Comparison of ENCODE assay signal across 9 mouse cellular contexts in the genomic region with DNA sequence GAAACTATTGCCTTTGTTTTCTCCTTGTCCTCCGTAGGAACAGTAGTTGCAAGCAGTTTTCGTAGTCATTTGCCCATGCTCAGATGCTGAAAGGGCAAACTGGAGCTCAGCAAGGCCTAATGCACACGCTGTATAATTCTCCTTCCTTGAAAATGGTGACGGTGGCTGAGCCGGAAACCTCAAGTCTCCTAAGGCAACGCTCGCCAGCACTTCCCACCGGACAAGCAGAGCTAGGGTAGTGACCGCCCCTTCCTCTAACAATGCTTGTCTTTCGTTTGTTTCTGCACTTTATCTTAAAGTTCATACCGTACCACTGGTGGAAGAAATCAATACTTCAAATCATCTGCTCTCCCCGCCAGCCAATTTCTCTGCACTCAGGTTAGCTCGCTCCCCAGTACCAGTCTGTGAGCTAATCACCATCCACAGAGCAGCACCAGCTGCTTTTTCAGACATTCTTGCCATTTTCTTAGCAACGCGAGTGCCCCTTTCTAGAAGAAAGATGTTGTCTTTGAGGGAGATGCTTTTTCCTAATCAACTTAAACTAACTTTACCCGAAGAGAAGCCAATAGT.
DNase-seq lines count a peak whose midpoint lies in the region; ATAC-seq lines count a peak whose summit lies in the region.
"Had no signal": no experiment of that assay in that cellular context is flagged by ENCODE, and none has a peak within 500 bp of the region (broad histone marks: within the 10 kb centered on the region; RNA-seq: fewer than 3 reads in every experiment).

No protein-coding gene starts in this region.

- H3K27me3 ChIP-seq in heart, embryonic 13.5 days (replicated peaks) = peaks cover 61% of the 10 kb centered on the region
- peaks cover 60% of the 10 kb centered on the region for H3K27me3 ChIP-seq in embryonic facial prominence, embryonic 12.5 days
- H3K27me3 ChIP-seq in intestine, embryonic 16.5 days (replicated peaks; ENCODE audit: control insufficient read depth, insufficient read depth, low read length) = peaks cover 30% of the 10 kb centered on the region
- H3K27me3 ChIP-seq in neural tube, embryonic 11.5 days (ENCODE audit: control insufficient read depth, insufficient read depth, low read length) = peaks cover 22% of the 10 kb centered on the region
- H3K27me3 ChIP-seq: CH12.LX had no signal

- no peak overlapping the region for H3K27ac ChIP-seq in heart, embryonic 13.5 days (replicated peaks)
- no peak overlapping the region for H3K27ac ChIP-seq in embryonic facial prominence, embryonic 12.5 days
- H3K27ac ChIP-seq in intestine, embryonic 16.5 days (ENCODE audit: low read length) = no peak overlapping the region
- H3K27ac ChIP-seq in neural tube, embryonic 11.5 days (ENCODE audit: low read depth, low read length) = no peak overlapping the region

- peak overlapping the region; percentile 85 for H3K9ac ChIP-seq in heart, embryonic 13.5 days
- H3K9ac ChIP-seq in embryonic facial prominence, embryonic 12.5 days = no peak overlapping the region
- H3K9ac ChIP-seq in intestine, embryonic 16.5 days (ENCODE audit: low read depth, low read length) = no peak overlapping the region
- H3K9ac ChIP-seq in neural tube, embryonic 11.5 days (ENCODE audit: low read length) = no peak overlapping the region

- H3K4me3 ChIP-seq in heart, embryonic 13.5 days = peak overlapping the region; percentile 87
- peak overlapping the region; percentile 72; the same call in 1 of the 2 replicates for H3K4me3 ChIP-seq in embryonic facial prominence, embryonic 12.5 days
- peak overlapping the region; percentile 64; the same call in 1 of the 2 replicates for H3K4me3 ChIP-seq in intestine, embryonic 16.5 days (ENCODE audit: low read length)
- H3K4me3 ChIP-seq in neural tube, embryonic 11.5 days (ENCODE audit: low read depth, low read length) = peak overlapping the region; percentile 67; the same call in 1 of the 2 replicates

- H3K9me3 ChIP-seq in heart, embryonic 13.5 days = no peaks in the 10 kb centered on the region
- H3K9me3 ChIP-seq in embryonic facial prominence, embryonic 12.5 days = no peaks in the 10 kb centered on the region
- H3K9me3 ChIP-seq in intestine, embryonic 16.5 days (ENCODE audit: control insufficient read depth, low read length) = no peaks in the 10 kb centered on the region
- no peaks in the 10 kb centered on the region for H3K9me3 ChIP-seq in neural tube, embryonic 11.5 days (ENCODE audit: control insufficient read depth, low read length)

- WGBS in heart, embryonic 13.5 days = 17% methylated on average over 16 of the region's 16 CpGs
- WGBS in embryonic facial prominence, embryonic 12.5 days = 6% methylated on average over 16 of the region's 16 CpGs
- 17% methylated on average over 16 of the region's 16 CpGs for WGBS in intestine, embryonic 16.5 days
- 6% methylated on average over 16 of the region's 16 CpGs for WGBS in neural tube, embryonic 11.5 days

- peaks cover 32% of the 10 kb centered on the region for H3K4me1 ChIP-seq in heart, embryonic 13.5 days
- peaks cover 27% of the 10 kb centered on the region; the same call in 1 of the 2 replicates for H3K4me1 ChIP-seq in embryonic facial prominence, embryonic 12.5 days
- peaks cover 17% of the 10 kb centered on the region for H3K4me1 ChIP-seq in intestine, embryonic 16.5 days (ENCODE audit: control insufficient read depth, insufficient read depth, low read length)
- H3K4me1 ChIP-seq in neural tube, embryonic 11.5 days (ENCODE audit: control insufficient read depth, insufficient read depth, low read length) = peaks cover 12% of the 10 kb centered on the region; the same call in 1 of the 2 replicates

- intact Hi-C loops in heart, postnatal 14 days (cut with DNase I) = loop anchor here (10.0 kb wide), 3 partner anchors 413 to 713 kb away; no protein-coding TSS in a partner anchor

- ATAC-seq in heart, embryonic 13.5 days (ENCODE audit: extremely low read depth, insufficient number of reproducible peaks, low FRiP score, low TSS enrichment) = no peak
- no peak for ATAC-seq in embryonic facial prominence, embryonic 12.5 days (ENCODE audit: insufficient number of reproducible peaks, insufficient read depth, low FRiP score, low TSS enrichment)
- ATAC-seq in intestine, embryonic 16.5 days = no peak
- ATAC-seq in neural tube, embryonic 11.5 days (ENCODE audit: insufficient read depth, low FRiP score, low TSS enrichment) = no peak

- DNase-seq in heart, postnatal 14 days = no peak
- DNase-seq in neural tube, embryonic 11.5 days (ENCODE audit: low spot score) = peak; percentile 31
- no peak for DNase-seq in cerebellum, postnatal 4 days (ENCODE audit: low spot score in 2 of 2)
- no peak for DNase-seq in cerebellum, adult 8-10 months
- no peak for DNase-seq in kidney, adult 8-10 months

- peak overlapping the region; percentile 100 for H3K4me2 ChIP-seq in heart, embryonic 13.5 days
- peak overlapping the region; percentile 99 for H3K4me2 ChIP-seq in embryonic facial prominence, embryonic 12.5 days (replicated peaks)
- peak overlapping the region; percentile 99 for H3K4me2 ChIP-seq in intestine, embryonic 16.5 days (ENCODE audit: low read depth, low read length)
- peak overlapping the region; percentile 90 for H3K4me2 ChIP-seq in neural tube, embryonic 11.5 days (ENCODE audit: low read depth)

- no peaks in the 10 kb centered on the region for H3K36me3 ChIP-seq in heart, embryonic 13.5 days
- no peaks in the 10 kb centered on the region for H3K36me3 ChIP-seq in embryonic facial prominence, embryonic 12.5 days
- no peaks in the 10 kb centered on the region for H3K36me3 ChIP-seq in intestine, embryonic 16.5 days (ENCODE audit: control insufficient read depth, insufficient read depth, low read length)
- no peaks in the 10 kb centered on the region for H3K36me3 ChIP-seq in neural tube, embryonic 11.5 days (ENCODE audit: control insufficient read depth, insufficient read depth, low read length)
